Mouse (Mus musculus) kidney, adult 18-20 months (tissue): ENCODE results near the gene Lclat1.

ENCODE experiments used
- DNase-seq: peaks from one replicate; pipeline ENCODE4 v3.0.0; 2021

Gene Lclat1

GRCm38 (mm10) chr17:73203642-73204332, 96.0 kb downstream of the Lclat1 start:
- DNase-seq, result no peak

- no peak for DNase-seq
Observed at GRCm38 (mm10) chr17:73210960-73211531, 103.3 kb downstream of the Lclat1 start.

GRCm38 (mm10) chr17:73212754-73213153, 105.0 kb downstream of the Lclat1 start:
- no peak for DNase-seq

- DNase-seq, result no peak
Observed at GRCm38 (mm10) chr17:73213187-73213586, 105.4 kb downstream of the Lclat1 start.

- DNase-seq, result no peak
Observed at GRCm38 (mm10) chr17:73213677-73214076, 105.9 kb downstream of the Lclat1 start.

- no peak for DNase-seq
Observed at GRCm38 (mm10) chr17:73217274-73217673, 109.5 kb downstream of the Lclat1 start.

GRCm38 (mm10) chr17:73220746-73221145, 113.0 kb downstream of the Lclat1 start:
- no peak for DNase-seq

- no peak for DNase-seq
Observed at GRCm38 (mm10) chr17:73222077-73222476, 114.3 kb downstream of the Lclat1 start.

GRCm38 (mm10) chr17:73225442-73225841, 117.7 kb downstream of the Lclat1 start:
- DNase-seq, result no peak

- no peak for DNase-seq
Observed at GRCm38 (mm10) chr17:73225996-73226395, 118.2 kb downstream of the Lclat1 start.

GRCm38 (mm10) chr17:73226595-73226994, 118.8 kb downstream of the Lclat1 start:
- no peak for DNase-seq

- no peak for DNase-seq
Observed at GRCm38 (mm10) chr17:73227361-73227760, 119.6 kb downstream of the Lclat1 start.

GRCm38 (mm10) chr17:73229445-73230155, 121.8 kb downstream of the Lclat1 start:
- no peak for DNase-seq

GRCm38 (mm10) chr17:73230340-73230989, 122.7 kb downstream of the Lclat1 start:
- no peak for DNase-seq

GRCm38 (mm10) chr17:73231337-73231736, 123.6 kb downstream of the Lclat1 start:
- no peak for DNase-seq

- DNase-seq, result no peak
Observed at GRCm38 (mm10) chr17:73232593-73232992, 124.8 kb downstream of the Lclat1 start.

- DNase-seq, result no peak
Observed at GRCm38 (mm10) chr17:73233975-73234374, 126.2 kb downstream of the Lclat1 start.

- DNase-seq, result no peak
Observed at GRCm38 (mm10) chr17:73237178-73237853, 129.5 kb downstream of the Lclat1 start.

- DNase-seq, result no peak
Observed at GRCm38 (mm10) chr17:73238501-73238900, 130.7 kb downstream of the Lclat1 start.

- no peak for DNase-seq
Observed at GRCm38 (mm10) chr17:73241085-73241848, 133.5 kb downstream of the Lclat1 start.

GRCm38 (mm10) chr17:73243676-73244075, 135.9 kb downstream of the Lclat1 start:
- no peak for DNase-seq

- DNase-seq, result no peak
Observed at GRCm38 (mm10) chr17:73244596-73244995, 136.8 kb downstream of the Lclat1 start.
